Mouse (Mus musculus) induced T-regulatory cell, adult 2 months (primary cell): Measurements from ENCODE around the gene Alg2.

ENCODE experiments used
- DNase-seq: peaks from one replicate; pipeline ENCODE4 v3.0.0-alpha.2; 2012; ENCODE audit warnings: low read depth

Gene Alg2

GRCm38 (mm10) chr4:47449586-47450522 lies 24.3 kb downstream of the Alg2 start:
- DNase-seq, result no peak

- no peak for DNase-seq
Observed at GRCm38 (mm10) chr4:47449116-47449515, 25.0 kb downstream of the Alg2 start.

GRCm38 (mm10) chr4:47448526-47448925 lies 25.6 kb downstream of the Alg2 start:
- DNase-seq, result no peak

GRCm38 (mm10) chr4:47440951-47441350 lies 33.2 kb downstream of the Alg2 start:
- no peak for DNase-seq

GRCm38 (mm10) chr4:47438956-47439355 lies 35.2 kb downstream of the Alg2 start:
- no peak for DNase-seq

GRCm38 (mm10) chr4:47437365-47438340 lies 36.5 kb downstream of the Alg2 start:
- peak; percentile 87 for DNase-seq

GRCm38 (mm10) chr4:47435566-47436360 lies 38.4 kb downstream of the Alg2 start:
- DNase-seq, result no peak

GRCm38 (mm10) chr4:47435131-47435530 lies 39.0 kb downstream of the Alg2 start:
- DNase-seq, result no peak

- no peak for DNase-seq
Observed at GRCm38 (mm10) chr4:47432766-47433165, 41.4 kb downstream of the Alg2 start.

- no peak for DNase-seq
Observed at GRCm38 (mm10) chr4:47431081-47431480, 43.1 kb downstream of the Alg2 start.

- no peak for DNase-seq
Observed at GRCm38 (mm10) chr4:47430557-47430956, 43.6 kb downstream of the Alg2 start.

- DNase-seq, result no peak
Observed at GRCm38 (mm10) chr4:47427606-47428005, 46.5 kb downstream of the Alg2 start.

- DNase-seq, result no peak
Observed at GRCm38 (mm10) chr4:47425247-47425830, 48.8 kb downstream of the Alg2 start.

- DNase-seq, result no peak
Observed at GRCm38 (mm10) chr4:47424376-47424775, 49.8 kb downstream of the Alg2 start.

GRCm38 (mm10) chr4:47422946-47423345 lies 51.2 kb downstream of the Alg2 start:
- no peak for DNase-seq

- DNase-seq, result no peak
Observed at GRCm38 (mm10) chr4:47422194-47422593, 51.9 kb downstream of the Alg2 start.

- no peak for DNase-seq
Observed at GRCm38 (mm10) chr4:47420191-47420590, 53.9 kb downstream of the Alg2 start.

GRCm38 (mm10) chr4:47419268-47419973 lies 54.7 kb downstream of the Alg2 start:
- DNase-seq, result peak; percentile 70

- no peak for DNase-seq
Observed at GRCm38 (mm10) chr4:47417871-47418270, 56.3 kb downstream of the Alg2 start.
